In genomic region chr8:70600473-70601270, GRCm38 (mm10) we compare ENCODE assay signal across 8 mouse cellular contexts. TPM values are rescaled to one million over a fixed set of nuclear protein-coding genes. Genes with fewer than 3 reads are reported as not detected.
DNase-seq lines count a peak whose midpoint lies in the region; ATAC-seq and TF ChIP-seq lines count a peak whose summit lies in the region.

No protein-coding gene starts in this region.

- WGBS in forebrain, embryonic 14.5 days = 24% methylated on average over 10 of the region's 10 CpGs
- WGBS in intestine, embryonic 16.5 days = 32% methylated on average over 10 of the region's 10 CpGs
- WGBS in lung, embryonic 16.5 days = 23% methylated on average over 10 of the region's 10 CpGs
- whole genome bisulfite sequencing in small intestine, adult 2 months = 55% methylated on average over 10 of the region's 10 CpGs

- intact Hi-C loops in left cerebral cortex, postnatal 4 days (cut with DNase I) = no loop called here
- intact Hi-C loops in left cerebral cortex, postnatal 14 days (cut with DNase I) = no loop called here

- peak overlapping the region; percentile 47 for H3K4me2 ChIP-seq in forebrain, embryonic 14.5 days (ENCODE audit: low read length)
- H3K4me2 ChIP-seq in intestine, embryonic 16.5 days (ENCODE audit: low read depth, low read length) = peak overlapping the region; percentile 45; the same call in 1 of the 2 replicates
- peak overlapping the region; percentile 52 for H3K4me2 ChIP-seq in lung, embryonic 16.5 days (ENCODE audit: low read depth, low read length)

- no peaks in the 10 kb centered on the region for H3K9me3 ChIP-seq in forebrain, embryonic 14.5 days (replicated peaks; ENCODE audit: control insufficient read depth, low read length)
- H3K9me3 ChIP-seq in intestine, embryonic 16.5 days (ENCODE audit: control insufficient read depth, low read length) = no peaks in the 10 kb centered on the region
- H3K9me3 ChIP-seq in lung, embryonic 16.5 days (ENCODE audit: control insufficient read depth, low read length) = no peaks in the 10 kb centered on the region

- peaks cover 32% of the 10 kb centered on the region for H3K4me1 ChIP-seq in forebrain, embryonic 14.5 days (ENCODE audit: control insufficient read depth, insufficient read depth, low read length)
- H3K4me1 ChIP-seq in intestine, embryonic 16.5 days (ENCODE audit: control insufficient read depth, insufficient read depth, low read length) = peaks cover 39% of the 10 kb centered on the region
- peaks cover 41% of the 10 kb centered on the region for H3K4me1 ChIP-seq in lung, embryonic 16.5 days (replicated peaks; ENCODE audit: control insufficient read depth, insufficient read depth, low read length)
- peaks cover 6% of the 10 kb centered on the region for H3K4me1 ChIP-seq in small intestine, adult 2 months (ENCODE audit: control insufficient read depth, insufficient read depth, insufficient read length, low read length)

- 0 out of 2 replicates have a peak overlapping the region, but pooled peaks have one; percentile 8 for H3K4me3 ChIP-seq in forebrain, embryonic 14.5 days (ENCODE audit: low read depth, low read length)
- H3K4me3 ChIP-seq in intestine, embryonic 16.5 days (ENCODE audit: low read length) = no peak overlapping the region
- H3K4me3 ChIP-seq in lung, embryonic 16.5 days (ENCODE audit: low read length) = peak overlapping the region; percentile 17
- no peak overlapping the region for H3K4me3 ChIP-seq in small intestine, adult 2 months (ENCODE audit: low read depth, low read length)

- TF ChIP-seq CTCF in small intestine, adult 2 months (IDR thresholded peaks at IDR 0.05; ENCODE audit: extremely low read depth, insufficient read length, insufficient replicate concordance, low read depth, low read length) = no peak

- no peak for TF ChIP-seq POLR2A in small intestine, adult 2 months (IDR thresholded peaks at IDR 0.05; ENCODE audit: low read depth, low read length)

- peaks cover 18% of the 10 kb centered on the region; the same call in 1 of the 2 replicates for H3K36me3 ChIP-seq in forebrain, embryonic 14.5 days (ENCODE audit: control insufficient read depth, insufficient read depth, low read length)
- peaks cover 10% of the 10 kb centered on the region for H3K36me3 ChIP-seq in intestine, embryonic 16.5 days (ENCODE audit: control insufficient read depth, insufficient read depth, low read length)
- H3K36me3 ChIP-seq in lung, embryonic 16.5 days (ENCODE audit: control insufficient read depth, insufficient read depth, low read length) = peaks cover 16% of the 10 kb centered on the region
- H3K36me3 ChIP-seq in small intestine, adult 2 months (ENCODE audit: control insufficient read depth, insufficient read depth, low read length) = peaks cover 16% of the 10 kb centered on the region; the same call in 1 of the 2 replicates

- H3K27me3 ChIP-seq in forebrain, embryonic 14.5 days (replicated peaks; ENCODE audit: control insufficient read depth, insufficient read depth, low read length) = no peaks in the 10 kb centered on the region
- H3K27me3 ChIP-seq in intestine, embryonic 16.5 days (replicated peaks; ENCODE audit: control insufficient read depth, insufficient read depth, low read length) = no peaks in the 10 kb centered on the region
- no peaks in the 10 kb centered on the region for H3K27me3 ChIP-seq in lung, embryonic 16.5 days (ENCODE audit: control insufficient read depth, insufficient read depth, low read depth, low read length)
- H3K27me3 ChIP-seq in small intestine, adult 2 months (ENCODE audit: control insufficient read depth, insufficient read depth, low read length) = no peaks in the 10 kb centered on the region

- peak; percentile 49 for DNase-seq in left cerebral cortex, postnatal 4 days
- DNase-seq in left cerebral cortex, postnatal 14 days (ENCODE audit: low spot score in 2 of 2) = no peak
- DNase-seq in forebrain, embryonic 14.5 days (ENCODE audit: low spot score) = no peak
- DNase-seq in natural killer cell, adult 2 months (ENCODE audit: low spot score in 2 of 2) = no peak

- peak overlapping the region; percentile 29; the same call in 1 of the 2 replicates for H3K9ac ChIP-seq in forebrain, embryonic 14.5 days (ENCODE audit: low read length)
- no peak overlapping the region for H3K9ac ChIP-seq in intestine, embryonic 16.5 days (ENCODE audit: low read depth, low read length)
- no peak overlapping the region for H3K9ac ChIP-seq in lung, embryonic 16.5 days (ENCODE audit: low read length)

- ATAC-seq in forebrain, embryonic 14.5 days = peak; percentile 11; the same call in 1 of the 2 replicates
- ATAC-seq in intestine, embryonic 16.5 days = no peak; the same call in 1 of the 2 replicates
- ATAC-seq in lung, embryonic 16.5 days (ENCODE audit: low read depth) = peak; percentile 15
- ATAC-seq in inflammation-experienced regulatory T-cells, adult 6 months = no peak

- H3K27ac ChIP-seq in forebrain, embryonic 14.5 days (ENCODE audit: low read depth, low read length) = peak overlapping the region; percentile 85
- peak overlapping the region; percentile 55; the same call in 1 of the 2 replicates for H3K27ac ChIP-seq in intestine, embryonic 16.5 days (ENCODE audit: low read length)
- H3K27ac ChIP-seq in lung, embryonic 16.5 days (ENCODE audit: low read length) = peak overlapping the region; percentile 77
- peak overlapping the region; percentile 6; the same call in 1 of the 2 replicates for H3K27ac ChIP-seq in small intestine, adult 2 months (ENCODE audit: insufficient read depth, low read depth, low read length)

RNA-seq across cellular contexts. Expression of gene Isyna1, which starts 6.5 kb away (rescaled TPM):
- 10 to 100 TPM; 87.9 to 88.5 TPM for total RNA-seq in left cerebral cortex, postnatal 4 days (2021)
- 10 to 100 TPM; 47.5 to 51.0 TPM for total RNA-seq in left cerebral cortex, postnatal 14 days (2021)
- polyA plus RNA-seq in forebrain, embryonic 14.5 days (2014; fragmentation: Nextera tagmentation; extraction: Ambion mirVana) = 59.0 and 75.1 TPM in 2 replicates
- 105 and 121 TPM in 2 replicates for polyA plus RNA-seq in intestine, embryonic 16.5 days (2015; fragmentation: Nextera tagmentation; extraction: Ambion mirVana)
- polyA plus RNA-seq in lung, embryonic 16.5 days (2015; fragmentation: Nextera tagmentation; extraction: Ambion mirVana) = 118 and 121 TPM in 2 replicates
- polyA plus RNA-seq in small intestine, adult 2 months (2012; rRNA removed) = 61.8 and 92.4 TPM in 2 replicates
- 10 to 100 TPM; 27.6 to 32.6 (median 31.7) TPM for polyA plus RNA-seq in inflammation-experienced regulatory T-cells, adult 6 months (2017; shearing (Covaris generic))

RNA-seq across cellular contexts. Expression of gene Ssbp4, which starts 8.0 kb away (rescaled TPM):
- 100 to 1,000 TPM; 156 to 193 TPM for total RNA-seq in left cerebral cortex, postnatal 4 days (2021)
- 100 to 1,000 TPM; 270 to 302 TPM for total RNA-seq in left cerebral cortex, postnatal 14 days (2021)
- 135 and 147 TPM in 2 replicates for polyA plus RNA-seq in forebrain, embryonic 14.5 days (2014; fragmentation: Nextera tagmentation; extraction: Ambion mirVana)
- polyA plus RNA-seq in intestine, embryonic 16.5 days (2015; fragmentation: Nextera tagmentation; extraction: Ambion mirVana) = 63.2 and 73.9 TPM in 2 replicates
- 106 and 108 TPM in 2 replicates for polyA plus RNA-seq in lung, embryonic 16.5 days (2015; fragmentation: Nextera tagmentation; extraction: Ambion mirVana)
- 81.7 and 138 TPM in 2 replicates for polyA plus RNA-seq in small intestine, adult 2 months (2012; rRNA removed)
- polyA plus RNA-seq in inflammation-experienced regulatory T-cells, adult 6 months (2017; shearing (Covaris generic)) = 10 to 100 TPM in 2 of 3 experiments, 1 to 10 TPM in 1; 2.6 to 16.2 (median 14.7) TPM

RNA-seq across cellular contexts. Expression of gene Lrrc25, which starts 15.3 kb away (rescaled TPM):
- 1 to 10 TPM; 1.1 to 1.3 TPM for total RNA-seq in left cerebral cortex, postnatal 4 days (2021)
- total RNA-seq in left cerebral cortex, postnatal 14 days (2021) = under 1 TPM; 0.90 to 0.97 TPM
- polyA plus RNA-seq in forebrain, embryonic 14.5 days (2014; fragmentation: Nextera tagmentation; extraction: Ambion mirVana) = 0.89 and 1.9 TPM in 2 replicates
- 2.9 and 3.0 TPM in 2 replicates for polyA plus RNA-seq in intestine, embryonic 16.5 days (2015; fragmentation: Nextera tagmentation; extraction: Ambion mirVana)
- 2.0 and 3.2 TPM in 2 replicates for polyA plus RNA-seq in lung, embryonic 16.5 days (2015; fragmentation: Nextera tagmentation; extraction: Ambion mirVana)
- 6.7 and 7.1 TPM in 2 replicates for polyA plus RNA-seq in small intestine, adult 2 months (2012; rRNA removed)
- polyA plus RNA-seq in inflammation-experienced regulatory T-cells, adult 6 months (2017; shearing (Covaris generic)) = 1 to 10 TPM in 1 of 3 experiments, under 1 TPM in 2; 0.47 to 3.8 (median 0.71) TPM

RNA-seq across cellular contexts. Expression of gene Gdf15, which starts 31.6 kb away (rescaled TPM):
- not detected for total RNA-seq in left cerebral cortex, postnatal 4 days (2021)
- not detected for total RNA-seq in left cerebral cortex, postnatal 14 days (2021)
- polyA plus RNA-seq in forebrain, embryonic 14.5 days (2014; fragmentation: Nextera tagmentation; extraction: Ambion mirVana) = 0.16 and 0.20 TPM in 2 replicates
- 3.6 and 3.7 TPM in 2 replicates for polyA plus RNA-seq in intestine, embryonic 16.5 days (2015; fragmentation: Nextera tagmentation; extraction: Ambion mirVana)
- polyA plus RNA-seq in lung, embryonic 16.5 days (2015; fragmentation: Nextera tagmentation; extraction: Ambion mirVana) = 0.45 and 0.60 TPM in 2 replicates
- 4.1 and 6.7 TPM in 2 replicates for polyA plus RNA-seq in small intestine, adult 2 months (2012; rRNA removed)
- not detected for polyA plus RNA-seq in inflammation-experienced regulatory T-cells, adult 6 months (2017; shearing (Covaris generic))

RNA-seq across cellular contexts. Expression of gene Pgpep1, which starts 59.5 kb away (rescaled TPM):
- 10 to 100 TPM; 29.7 to 30.5 TPM for total RNA-seq in left cerebral cortex, postnatal 4 days (2021)
- total RNA-seq in left cerebral cortex, postnatal 14 days (2021) = 10 to 100 TPM; 14.8 to 19.0 TPM
- polyA plus RNA-seq in forebrain, embryonic 14.5 days (2014; fragmentation: Nextera tagmentation; extraction: Ambion mirVana) = 85.7 and 101 TPM in 2 replicates
- 88.3 and 101 TPM in 2 replicates for polyA plus RNA-seq in intestine, embryonic 16.5 days (2015; fragmentation: Nextera tagmentation; extraction: Ambion mirVana)
- polyA plus RNA-seq in lung, embryonic 16.5 days (2015; fragmentation: Nextera tagmentation; extraction: Ambion mirVana) = 43.6 and 46.7 TPM in 2 replicates
- polyA plus RNA-seq in small intestine, adult 2 months (2012; rRNA removed) = 49.5 and 129 TPM in 2 replicates
- 1 to 10 TPM; 3.8 to 6.4 (median 4.8) TPM for polyA plus RNA-seq in inflammation-experienced regulatory T-cells, adult 6 months (2017; shearing (Covaris generic))

Comparison
In these comparisons a context has a peak if more than half of its experiments do, and no peak if none do; other contexts are left out.
1. ATAC-seq: peak in forebrain, embryonic 14.5 days (single experiment) and lung, embryonic 16.5 days (single experiment); none in intestine, embryonic 16.5 days (single experiment) and inflammation-experienced regulatory T-cells, adult 6 months (single experiment).
2. H3K27ac ChIP-seq: peak in every context shown above with its lines; median percentile 85 in forebrain, embryonic 14.5 days; 77 in lung, embryonic 16.5 days; 55 in intestine, embryonic 16.5 days; 6 in small intestine, adult 2 months.
3. H3K4me3 ChIP-seq: peak in forebrain, embryonic 14.5 days (single experiment) and lung, embryonic 16.5 days (single experiment); none in intestine, embryonic 16.5 days (single experiment) and small intestine, adult 2 months (single experiment).
4. Peak in every context shown above with its lines, with median percentiles within 50 percentile points of each other: H3K4me2 ChIP-seq.